Mouse (Mus musculus) ES-Bruce4 (cell line): ENCODE results near the gene Pih1d1. TPM values are rescaled to one million over a fixed set of nuclear protein-coding genes. Genes with fewer than 3 reads are reported as not detected.
A peak's percentile ranks its signal among the peaks of the same experiment; 100 is the strongest.
"Not testable (repeated sequence)": the region's sequence is repeated elsewhere in the genome, so short reads cannot be mapped to it uniquely, and the experiment has no call there.

Experiments used
- H3K27ac ChIP-seq: 2 replicates; pipeline ENCODE4 v1.5.1; 2012; ENCODE audit warnings: low read length, inconsistent platforms; ENCODE audit not compliant: insufficient read depth
- H3K27me3 ChIP-seq: 2 replicates; pipeline ENCODE4 v1.6.1; 2012; ENCODE audit warnings: mild to moderate bottlenecking, low read length, inconsistent platforms; ENCODE audit not compliant: control insufficient read depth, poor library complexity, insufficient read depth, severe bottlenecking
- H3K36me3 ChIP-seq: 2 replicates; pipeline ENCODE4 v1.6.1; 2012; ENCODE audit warnings: inconsistent platforms, mild to moderate bottlenecking, low read length, moderate library complexity; ENCODE audit not compliant: control insufficient read depth, poor library complexity, insufficient read depth, severe bottlenecking
- H3K4me1 ChIP-seq: one replicate; pipeline ENCODE4 v1.8.1; 2011; ENCODE audit warnings: low read length; ENCODE audit not compliant: control insufficient read depth, insufficient read depth
- H3K4me3 ChIP-seq: 2 replicates; pipeline ENCODE4 v1.5.1; 2011; ENCODE audit warnings: low read depth, mild to moderate bottlenecking, low read length
- H3K9ac ChIP-seq: 2 replicates; pipeline ENCODE4 v1.6.1; 2012; ENCODE audit warnings: low read depth, mild to moderate bottlenecking, inconsistent platforms; ENCODE audit not compliant: poor library complexity, severe bottlenecking
- H3K9me3 ChIP-seq: replicated peaks from 2 replicates; pipeline ENCODE4 v1.6.1; 2012; ENCODE audit warnings: mild to moderate bottlenecking, low read length, inconsistent platforms; ENCODE audit not compliant: control insufficient read depth, poor library complexity, insufficient read depth, severe bottlenecking
- CTCF ChIP-seq: IDR thresholded peaks from one replicate; pipeline ENCODE4 v1.8.1; 2011; ENCODE audit warnings: low read depth, low read length
- EP300 ChIP-seq: IDR thresholded peaks from 2 replicates; pipeline ENCODE4 v1.6.1; 2011; ENCODE audit warnings: low read depth, low read length; ENCODE audit not compliant: insufficient read depth
- POLR2A ChIP-seq: IDR thresholded peaks from one replicate; pipeline ENCODE4 v1.8.1; 2011; ENCODE audit warnings: low read length; ENCODE audit not compliant: insufficient read depth
- polyA plus RNA-seq: library from polyadenylated mRNA; stranded (reverse); fragments of >200 nt; gene quantifications from 2 replicates; pipeline ENCODE4 v1.2.4, GENCODE M21; 2011; ENCODE audit warnings: low read depth; ENCODE audit not compliant: missing spikeins, insufficient read depth, insufficient read length

Gene Pih1d1
- polyA plus RNA-seq, 1 experiment, result 38.5 TPM

DNA sequence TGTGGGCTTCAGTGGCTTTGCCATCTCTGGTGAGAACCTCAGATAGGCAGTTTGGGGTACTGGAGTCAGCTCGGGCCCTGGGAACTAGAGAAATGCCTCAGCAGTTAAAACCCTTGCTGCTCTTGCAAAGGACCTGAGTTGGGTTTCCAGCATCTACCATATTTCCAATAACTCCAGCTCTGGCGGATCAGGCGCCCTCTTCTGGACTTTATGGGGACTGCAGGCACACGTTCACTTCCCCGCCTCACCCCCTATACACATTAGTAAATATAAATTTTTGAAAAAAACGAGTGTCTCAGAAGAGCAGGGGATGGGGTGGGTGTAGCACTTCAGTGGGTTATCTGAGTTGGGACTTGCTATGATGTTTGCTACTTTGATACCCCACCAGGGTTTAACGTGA lies 18.9 kb downstream of the Pih1d1 start:
- peaks cover 6% of the 10 kb centered on the region; the same call in 1 of the 2 replicates for H3K9me3 ChIP-seq
- H3K4me3 ChIP-seq, result no peak overlapping the region
- peaks cover 2% of the 10 kb centered on the region for H3K4me1 ChIP-seq
- TF ChIP-seq CTCF (peak; percentile 70), EP300 (no peak), POLR2A (no peak)
- no peaks in the 10 kb centered on the region for H3K36me3 ChIP-seq
- H3K27ac ChIP-seq, result no peak overlapping the region
- H3K9ac ChIP-seq, result no peak overlapping the region
- H3K27me3 ChIP-seq, result peaks cover 6% of the 10 kb centered on the region

DNA sequence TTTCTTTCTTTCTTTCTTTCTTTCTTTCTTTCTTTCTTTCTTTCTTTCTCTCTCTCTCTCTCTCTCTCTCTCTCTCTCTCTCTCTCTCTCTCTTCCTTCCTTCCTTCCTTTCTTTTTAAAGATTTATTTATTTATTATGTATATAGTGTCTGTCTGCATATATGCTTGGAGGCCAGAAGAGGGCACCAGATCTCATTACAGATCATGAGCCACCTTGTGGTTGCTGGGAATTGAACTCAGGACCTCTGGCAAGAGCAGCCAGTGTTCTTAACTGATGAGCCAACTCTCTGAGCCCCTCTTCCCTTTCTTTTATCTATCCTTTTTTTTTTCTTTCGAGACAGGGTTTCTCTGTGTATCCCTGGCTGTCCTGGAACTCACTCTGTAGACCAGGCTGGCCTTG lies 19.7 kb downstream of the Pih1d1 start:
- H3K4me1 ChIP-seq, H3K4me3 ChIP-seq, H3K9me3 ChIP-seq, H3K27ac ChIP-seq, H3K27me3 ChIP-seq, H3K9ac ChIP-seq, H3K36me3 ChIP-seq: not testable (repeated sequence)
- TF ChIP-seq CTCF, result peak; percentile 17

DNA sequence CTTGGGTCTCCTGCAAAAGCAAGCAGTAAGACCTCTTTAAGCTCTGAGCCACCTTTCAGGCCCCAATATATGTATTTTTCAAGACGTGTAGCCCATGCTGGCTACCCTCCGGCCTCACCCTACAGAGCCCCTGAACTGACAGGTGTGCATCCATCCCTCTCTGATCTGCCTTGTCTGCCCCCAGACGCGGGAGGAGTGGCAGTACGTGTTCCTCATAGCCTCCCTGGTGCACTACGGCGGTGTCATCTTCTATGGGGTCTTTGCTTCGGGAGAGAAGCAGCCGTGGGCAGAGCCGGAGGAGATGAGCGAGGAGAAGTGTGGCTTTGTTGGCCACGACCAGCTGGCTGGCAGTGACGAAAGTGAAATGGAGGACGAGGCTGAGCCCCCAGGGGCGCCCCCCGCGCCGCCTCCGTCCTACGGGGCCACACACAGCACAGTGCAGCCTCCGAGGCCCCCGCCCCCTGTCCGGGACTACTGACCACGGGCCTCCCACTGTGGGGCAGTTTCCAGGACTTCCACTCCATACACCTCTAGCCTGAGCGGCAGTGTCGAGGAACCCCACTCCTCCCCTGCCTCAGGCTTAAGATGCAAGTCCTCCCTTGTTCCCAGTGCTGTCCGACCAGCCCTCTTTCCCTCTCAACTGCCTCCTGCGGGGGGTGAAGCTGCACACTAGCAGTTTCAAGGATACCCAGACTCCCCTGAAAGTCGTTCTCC lies 20.6 kb downstream of the Pih1d1 start:
- Histone ChIP-seq H3K4me1 (peaks cover 2% of the 10 kb centered on the region), H3K9ac (0 out of 2 replicates have a peak overlapping the region, but pooled peaks have one; percentile 6), H3K36me3 (no peaks in the 10 kb centered on the region), H3K27me3 (peaks cover 6% of the 10 kb centered on the region), H3K9me3 (peaks cover 3% of the 10 kb centered on the region; the same call in 1 of the 2 replicates), H3K4me3 (peak overlapping the region; percentile 14; the same call in 1 of the 2 replicates), H3K27ac (no peak overlapping the region)
- no peak for TF ChIP-seq CTCF
- TF ChIP-seq POLR2A, result no peak
- TF ChIP-seq EP300, result peak; percentile 60; the same call in 1 of the 2 replicates

DNA sequence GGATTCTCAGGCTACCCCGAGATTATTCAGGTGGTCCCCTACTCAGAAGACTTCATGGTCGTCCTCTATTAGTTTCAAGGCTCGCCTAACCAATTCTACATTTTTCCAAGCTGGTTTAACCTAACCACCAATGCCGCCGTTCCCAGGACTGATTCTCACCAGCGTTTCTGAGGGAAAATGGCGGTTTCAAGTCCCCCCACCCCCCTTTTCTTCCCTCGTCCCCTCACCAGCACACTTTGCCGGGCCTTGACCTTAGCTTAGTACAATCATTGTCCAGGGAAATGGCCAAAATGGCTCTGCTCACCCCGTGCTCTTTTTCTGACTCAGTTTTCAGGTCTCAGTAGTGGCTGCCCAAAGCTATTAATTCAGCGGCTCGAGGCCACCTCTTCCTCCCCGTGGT lies 21.3 kb downstream of the Pih1d1 start:
- no peak overlapping the region for H3K4me3 ChIP-seq
- no peaks in the 10 kb centered on the region for H3K36me3 ChIP-seq
- no peak for TF ChIP-seq EP300
- TF ChIP-seq CTCF, result no peak
- TF ChIP-seq POLR2A, result no peak

DNA sequence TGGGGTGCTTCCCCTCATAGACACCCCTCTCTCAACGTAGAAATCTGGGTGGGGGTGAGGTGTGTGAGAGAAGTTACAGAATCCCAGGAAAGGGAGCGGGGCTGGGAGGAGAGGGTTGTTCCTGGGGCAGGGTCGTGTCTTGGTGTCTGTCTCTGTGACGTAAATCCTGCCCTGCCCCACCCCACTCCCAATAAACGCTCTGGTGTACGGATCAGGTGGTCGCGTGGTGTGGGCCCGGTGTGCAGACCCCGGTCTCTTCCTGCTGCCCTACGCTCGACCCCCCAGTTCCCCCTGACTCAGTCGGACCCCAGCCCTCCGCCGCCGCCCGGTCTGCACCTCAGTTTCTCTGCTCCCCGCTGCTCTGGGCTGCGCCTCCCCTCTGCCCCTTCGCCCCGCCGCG lies 21.8 kb downstream of the Pih1d1 start:
- TF ChIP-seq CTCF, result no peak
- TF ChIP-seq POLR2A, result no peak
- no peak for TF ChIP-seq EP300
- H3K9me3 ChIP-seq, result no peaks in the 10 kb centered on the region
- H3K9ac ChIP-seq, result peak overlapping the region; percentile 62
- H3K36me3 ChIP-seq, result no peaks in the 10 kb centered on the region
- peaks cover 6% of the 10 kb centered on the region for H3K27me3 ChIP-seq
- no peak overlapping the region for H3K27ac ChIP-seq
- H3K4me3 ChIP-seq, result peak overlapping the region; percentile 55
- H3K4me1 ChIP-seq, result peaks cover 2% of the 10 kb centered on the region

More for the DNA sequence above, 21.3 kb downstream of the Pih1d1 start:
- H3K4me1 ChIP-seq, result peaks cover 2% of the 10 kb centered on the region
- no peak overlapping the region for H3K27ac ChIP-seq
- 0 out of 2 replicates have a peak overlapping the region, but pooled peaks have one; percentile 6 for H3K9ac ChIP-seq
- peaks cover 6% of the 10 kb centered on the region for H3K27me3 ChIP-seq
- H3K9me3 ChIP-seq, result no peaks in the 10 kb centered on the region

DNA sequence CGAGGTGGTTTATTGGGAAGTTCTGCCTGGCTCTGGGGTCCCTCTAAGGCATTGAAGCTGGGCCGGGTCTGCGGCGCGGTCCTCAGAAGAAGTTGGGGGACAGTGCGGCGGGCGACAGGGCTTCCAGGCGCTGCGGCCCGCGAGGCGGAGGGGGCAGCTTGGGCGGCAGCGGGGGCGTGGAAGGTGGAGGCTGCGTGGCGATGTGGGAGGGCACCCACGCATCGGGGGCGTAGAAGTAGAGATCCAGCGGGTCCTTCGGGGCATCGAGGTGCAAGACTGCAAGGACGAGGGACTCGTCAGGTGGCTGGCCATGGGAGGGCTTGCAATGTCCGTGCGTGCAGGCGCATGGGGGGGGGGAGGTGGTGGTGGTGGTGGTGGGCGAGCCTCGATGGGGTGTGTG lies 22.3 kb downstream of the Pih1d1 start:
- peak overlapping the region; percentile 55 for H3K4me3 ChIP-seq
- peaks cover 6% of the 10 kb centered on the region for H3K27me3 ChIP-seq
- no peaks in the 10 kb centered on the region for H3K9me3 ChIP-seq
- H3K9ac ChIP-seq, result peak overlapping the region; percentile 62
- H3K36me3 ChIP-seq, result no peaks in the 10 kb centered on the region
- no peak for TF ChIP-seq EP300
- TF ChIP-seq POLR2A, result no peak
- TF ChIP-seq CTCF, result no peak
- peaks cover 2% of the 10 kb centered on the region for H3K4me1 ChIP-seq
- H3K27ac ChIP-seq, result no peak overlapping the region
